Mouse (Mus musculus) lung, postnatal 0 days (tissue): Measurements from ENCODE around the gene Naxd. TPM values are rescaled to one million over a fixed set of nuclear protein-coding genes. Genes with fewer than 3 reads are reported as not detected.
A peak's percentile ranks its signal among the peaks of the same experiment; 100 is the strongest.
"Not testable (repeated sequence)": the region's sequence is repeated elsewhere in the genome, so short reads cannot be mapped to it uniquely, and the experiment has no call there.

Experiments
- ATAC-seq: fragments of 200-750 bp; cut with Nextera tagmentation; 2 replicates; pipeline ENCODE4 v1.8.0; 2017; ENCODE audit warnings: moderate library complexity
- DNase-seq: peaks from one replicate; pipeline ENCODE4 v3.0.0-alpha.2; 2016; ENCODE audit warnings: low spot score
- H3K27ac ChIP-seq: fragments of 300-500 bp; sonication (generic); 2 replicates; pipeline ENCODE4 v1.5.1; 2014; ENCODE audit warnings: antibody characterized with exemption, mild to moderate bottlenecking, low read length, mixed read lengths
- H3K27me3 ChIP-seq: fragments of 300-500 bp; sonication (generic); replicated peaks from 2 replicates; pipeline ENCODE4 v1.6.1; 2014; ENCODE audit warnings: low read length, mixed read lengths; ENCODE audit not compliant: insufficient read depth
- H3K36me3 ChIP-seq: fragments of 300-500 bp; sonication (generic); 2 replicates; pipeline ENCODE4 v1.6.1; 2014; ENCODE audit warnings: low read length, mixed read lengths; ENCODE audit not compliant: insufficient read depth
- H3K4me1 ChIP-seq: fragments of 300-500 bp; sonication (generic); 2 replicates; pipeline ENCODE4 v1.6.1; 2014; ENCODE audit warnings: antibody characterized with exemption, low read depth, low read length, mixed read lengths; ENCODE audit not compliant: insufficient read depth
- H3K4me2 ChIP-seq: fragments of 300-500 bp; sonication (generic); replicated peaks from 2 replicates; pipeline ENCODE4 v1.6.1; 2014; ENCODE audit warnings: low read depth, mild to moderate bottlenecking, low read length, moderate library complexity, mixed read lengths
- H3K4me3 ChIP-seq: fragments of 300-500 bp; sonication (generic); 2 replicates; pipeline ENCODE4 v1.5.1; 2014; ENCODE audit warnings: low read depth, low read length
- H3K9ac ChIP-seq: fragments of 300-500 bp; sonication (generic); replicated peaks from 2 replicates; pipeline ENCODE4 v1.6.1; 2014; ENCODE audit warnings: low read depth, mild to moderate bottlenecking
- H3K9me3 ChIP-seq: fragments of 300-500 bp; sonication (generic); 2 replicates; pipeline ENCODE4 v1.6.1; 2016; ENCODE audit warnings: low read length, mixed read lengths
- CTCF ChIP-seq: IDR thresholded peaks from 2 replicates; pipeline ENCODE4 v1.5.1; 2016; ENCODE audit warnings: antibody characterized with exemption, mild to moderate bottlenecking
- EP300 ChIP-seq: IDR thresholded peaks from 2 replicates; pipeline ENCODE4 v1.6.1; 2016; ENCODE audit warnings: antibody characterized with exemption, mild to moderate bottlenecking, control low read depth
- WGBS: fragments of 180-500 bp; shearing (Covaris S2); extraction: QIAGEN DNeasy Blood & Tissue Kit; methylation state at CpG from one replicate; pipeline ENCODE4 v1.1.7; 2014; 5-methylcytosine and 5-hydroxymethylcytosine counted together
- polyA plus RNA-seq: library from polyadenylated mRNA; unstranded; fragments of >200 nt; fragmentation: Nextera tagmentation; extraction: Ambion mirVana; gene quantifications from 2 replicates; pipeline ENCODE4 v1.2.1, GENCODE M21; 2015

The Naxd gene
- polyA plus RNA-seq, 1 experiment from 2014 or later, result 223 TPM

- no peak for ATAC-seq
- Histone ChIP-seq H3K36me3 (no peaks in the 10 kb centered on the region), H3K4me3 (no peak overlapping the region), H3K4me2 (no peak overlapping the region), H3K9ac (no peak overlapping the region), H3K27ac (no peak overlapping the region), H3K4me1 (peaks cover 10% of the 10 kb centered on the region; the same call in 1 of the 2 replicates), H3K27me3 (no peaks in the 10 kb centered on the region), H3K9me3 (no peaks in the 10 kb centered on the region)
- 54% methylated on average over 2 of the region's 2 CpGs for WGBS
- TF ChIP-seq CTCF (no peak), EP300 (no peak)
- DNase-seq, result no peak
These were observed 35.5 kb upstream of the Naxd start for GRCm38 (mm10) chr8:11461847-11462246.

GRCm38 (mm10) chr8:11462641-11463040 lies 34.7 kb upstream of the Naxd start:
- peaks cover 8% of the 10 kb centered on the region; the same call in 1 of the 2 replicates for H3K4me1 ChIP-seq
- TF ChIP-seq CTCF, result no peak
- no peak for TF ChIP-seq EP300
- no peak for DNase-seq
- no peaks in the 10 kb centered on the region for H3K27me3 ChIP-seq
- no peak overlapping the region for H3K4me3 ChIP-seq
- no peaks in the 10 kb centered on the region for H3K9me3 ChIP-seq
- no peak overlapping the region for H3K4me2 ChIP-seq
- H3K9ac ChIP-seq, result no peak overlapping the region
- H3K27ac ChIP-seq, result no peak overlapping the region
- no peak for ATAC-seq
- WGBS, result 88% methylated on average over 4 of the region's 4 CpGs
- H3K36me3 ChIP-seq, result no peaks in the 10 kb centered on the region

- no peak overlapping the region for H3K27ac ChIP-seq
These were observed 33.8 kb upstream of the Naxd start for GRCm38 (mm10) chr8:11463541-11463888.

GRCm38 (mm10) chr8:11463889-11464706 lies 33.2 kb upstream of the Naxd start:
- Histone ChIP-seq H3K9ac (no peak overlapping the region), H3K27ac (no peak overlapping the region), H3K9me3 (no peaks in the 10 kb centered on the region), H3K27me3 (no peaks in the 10 kb centered on the region), H3K36me3 (no peaks in the 10 kb centered on the region), H3K4me2 (no peak overlapping the region), H3K4me1 (no peaks in the 10 kb centered on the region), H3K4me3 (no peak overlapping the region)
- ATAC-seq (peak; percentile 48), DNase-seq (peak; percentile 41)
- TF ChIP-seq CTCF (no peak), EP300 (peak; percentile 59)
- 59% methylated on average over 12 of the region's 12 CpGs for WGBS

More at GRCm38 (mm10) chr8:11463541-11463888, 33.8 kb upstream of the Naxd start:
- no peaks in the 10 kb centered on the region for H3K9me3 ChIP-seq
- no peaks in the 10 kb centered on the region for H3K36me3 ChIP-seq
- no peak overlapping the region for H3K4me3 ChIP-seq
- TF ChIP-seq EP300 (no peak), CTCF (no peak)
- no peak overlapping the region for H3K9ac ChIP-seq
- ATAC-seq, result no peak
- 77% methylated on average over 2 of the region's 2 CpGs for WGBS
- H3K27me3 ChIP-seq, result no peaks in the 10 kb centered on the region
- H3K4me2 ChIP-seq, result no peak overlapping the region
- peaks cover 5% of the 10 kb centered on the region; the same call in 1 of the 2 replicates for H3K4me1 ChIP-seq
- DNase-seq, result peak; percentile 24

GRCm38 (mm10) chr8:11464707-11464964 lies 32.7 kb upstream of the Naxd start:
- 65% methylated on average over 3 of the region's 3 CpGs for WGBS
- Histone ChIP-seq H3K9ac (no peak overlapping the region), H3K36me3 (no peaks in the 10 kb centered on the region), H3K27ac (no peak overlapping the region), H3K4me3 (no peak overlapping the region), H3K9me3 (no peaks in the 10 kb centered on the region), H3K4me1 (no peaks in the 10 kb centered on the region), H3K27me3 (no peaks in the 10 kb centered on the region), H3K4me2 (no peak overlapping the region)
- ATAC-seq (no peak; the same call in 1 of the 2 replicates), DNase-seq (no peak)
- TF ChIP-seq EP300 (no peak), CTCF (no peak)

GRCm38 (mm10) chr8:11465619-11466018 lies 31.7 kb upstream of the Naxd start:
- Histone ChIP-seq H3K27ac (no peak overlapping the region), H3K9me3 (no peaks in the 10 kb centered on the region), H3K9ac (no peak overlapping the region), H3K27me3 (no peaks in the 10 kb centered on the region), H3K36me3 (no peaks in the 10 kb centered on the region), H3K4me3 (no peak overlapping the region), H3K4me2 (no peak overlapping the region), H3K4me1 (no peaks in the 10 kb centered on the region)
- TF ChIP-seq CTCF, result no peak
- TF ChIP-seq EP300, result no peak
- no peak for ATAC-seq
- WGBS, result 69% methylated on average over 4 of the region's 4 CpGs
- DNase-seq, result no peak

- not testable (repeated sequence) for H3K9ac ChIP-seq, H3K9me3 ChIP-seq, H3K4me2 ChIP-seq, H3K27ac ChIP-seq, ATAC-seq, H3K36me3 ChIP-seq, H3K4me1 ChIP-seq, DNase-seq, H3K27me3 ChIP-seq, H3K4me3 ChIP-seq
- WGBS, result 92% methylated on average over 4 of the region's 5 CpGs
These were observed 30.8 kb upstream of the Naxd start for GRCm38 (mm10) chr8:11466528-11466927.
